Mouse (Mus musculus) adrenal gland, postnatal 10 days (tissue): ENCODE data around the gene Fn3k. TPM values are rescaled to one million over a fixed set of nuclear protein-coding genes. Genes with fewer than 3 reads are reported as not detected.

Experiments
- DNase-seq: peaks from one replicate; pipeline ENCODE4 v3.0.0; 2021; ENCODE audit warnings: mixed read lengths
- long read RNA-seq, 2 experiments: library from polyadenylated mRNA; stranded (forward); transcript quantifications; one replicate each; pipeline ENCODE4 v2.0.0; 2021
- total RNA-seq, 2 experiments: library from RNA; stranded (reverse); gene quantifications; 2 replicates each; pipeline ENCODE4 v1.2.3; 2021

The Fn3k gene
- 10 to 100 TPM in 1 of 2 experiments, 1 to 10 TPM in 1; 7.8 to 12.3 TPM for total RNA-seq
- long read RNA-seq, experiment 1, partial matches to known transcripts = 0 of 5 reads
- long read RNA-seq, experiment 1, other reads (novel, unspliced or antisense) = 1 of 5 reads
- long read RNA-seq, experiment 2, transcript Fn3k-201 (6 exons, 1,047 nt) = major isoform, 6 of 7 reads
- long read RNA-seq, experiment 2, partial matches to known transcripts = 1 of 7 reads
- long read RNA-seq, experiment 2, other reads (novel, unspliced or antisense) = 0 of 7 reads

- peak; percentile 94 for DNase-seq
Observed at GRCm38 (mm10) chr11:121434156-121435155, at the start of gene Fn3k. Gene Fn3k (plus strand): TSS chr11:121434913.

DNA sequence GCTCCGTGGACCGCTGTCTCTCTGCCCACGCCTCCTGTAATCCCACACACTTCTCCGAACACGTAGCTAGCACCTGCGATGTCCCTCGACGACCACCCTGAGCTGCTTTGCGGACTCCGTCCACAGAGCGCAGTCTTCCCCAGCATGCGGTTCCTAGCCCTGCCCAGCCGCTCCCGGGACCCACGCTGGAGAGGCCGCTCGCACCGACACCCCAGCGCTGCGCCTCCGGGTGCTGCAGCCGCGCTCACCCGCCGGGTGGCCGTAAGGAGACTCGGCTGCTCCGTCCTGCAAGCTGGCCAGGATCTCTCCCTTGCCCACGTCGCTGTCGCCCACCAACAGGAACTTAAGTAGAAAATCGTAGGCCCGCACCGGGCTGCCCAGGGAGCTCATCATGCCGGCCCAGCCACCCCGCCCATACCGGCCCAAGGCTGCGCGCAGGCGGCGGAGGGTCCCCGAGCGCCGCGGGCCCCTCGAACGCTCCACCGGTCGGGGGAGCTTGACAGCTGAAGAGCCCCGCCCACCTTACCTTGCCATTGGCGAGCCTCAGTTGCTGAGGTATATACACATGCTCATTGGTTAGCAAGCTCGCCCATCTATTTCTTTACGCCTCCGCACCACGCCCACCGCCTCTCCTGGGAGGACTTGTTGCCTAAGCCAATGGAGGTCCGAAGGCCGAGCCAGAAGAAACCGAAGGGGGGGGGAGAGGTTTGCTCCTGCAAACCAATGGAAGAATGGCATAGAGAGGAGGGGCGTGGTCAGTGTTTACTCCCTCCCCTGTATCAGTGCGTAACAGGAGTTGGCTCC, 46.8 kb upstream of the Fn3k start, which contains the start of gene Rab40b:
TSS of gene Rab40b (minus strand) at position 502 of the 804 bp plus-strand sequence.
- peak; percentile 95 for DNase-seq

DNA sequence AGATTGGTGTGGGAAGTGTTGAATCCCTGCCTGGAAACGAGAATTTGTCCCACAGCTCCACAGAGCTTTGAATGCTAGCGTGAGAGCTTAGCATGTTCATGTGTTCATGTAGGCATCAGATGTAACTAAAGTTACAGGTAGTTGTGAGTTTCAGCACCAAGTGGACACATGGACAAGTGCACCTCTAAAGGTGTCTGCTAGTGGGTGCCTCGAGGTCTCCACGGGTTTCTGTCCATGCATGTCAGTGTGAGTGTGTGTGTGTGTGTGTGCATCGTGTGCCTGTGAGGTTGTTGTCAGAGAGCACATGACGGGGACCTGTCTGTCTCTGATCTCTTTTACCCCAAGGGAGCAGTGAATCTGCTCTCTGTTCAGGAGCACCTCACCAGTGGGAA, 46.2 kb upstream of the Fn3k start:
- DNase-seq = no peak

GRCm38 (mm10) chr11:121390793-121391192, 43.9 kb upstream of the Fn3k start:
- no peak for DNase-seq

- DNase-seq = no peak
Observed at GRCm38 (mm10) chr11:121392405-121392804, 42.3 kb upstream of the Fn3k start.

GRCm38 (mm10) chr11:121407366-121408155, 27.2 kb upstream of the Fn3k start:
- DNase-seq = no peak

DNA sequence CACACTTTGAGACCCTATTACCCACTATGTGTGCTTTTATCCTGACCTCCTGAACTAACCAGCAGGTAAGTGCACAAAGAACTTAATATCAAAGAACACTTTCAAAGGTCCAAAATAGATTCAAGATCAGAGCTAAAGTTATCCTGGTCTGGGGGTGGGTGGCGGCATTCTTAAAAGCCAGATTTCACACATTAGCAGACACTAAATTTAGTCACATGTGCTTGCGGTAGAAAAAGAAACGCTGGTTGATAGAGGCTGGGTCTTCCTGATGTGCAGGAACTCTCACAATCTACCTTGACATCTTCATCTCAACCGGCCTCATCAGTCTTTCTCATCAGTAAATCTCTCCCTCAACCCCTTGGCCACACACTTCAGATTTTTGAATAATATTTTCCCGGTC, 20.0 kb upstream of the Fn3k start:
- DNase-seq = no peak

DNA sequence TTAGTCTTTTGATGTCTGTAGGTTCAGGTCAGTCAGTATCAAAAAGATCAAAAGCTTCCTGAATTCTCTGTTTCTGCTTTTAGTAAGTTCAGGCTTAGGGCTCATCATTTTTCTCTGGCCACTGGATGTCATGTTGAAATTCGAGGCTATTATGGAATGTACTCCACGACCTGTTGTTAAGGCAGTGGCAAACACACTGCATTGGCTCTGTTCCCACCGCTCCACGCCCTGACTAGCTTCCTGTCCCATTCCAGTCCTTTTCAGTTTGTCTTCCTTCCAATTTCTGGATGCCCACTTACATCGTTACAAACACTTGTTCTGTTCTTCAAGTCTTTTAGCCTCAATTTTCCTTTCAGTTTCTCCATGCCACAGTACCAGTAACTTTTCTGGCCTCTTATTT, 19.4 kb upstream of the Fn3k start:
- DNase-seq = no peak

DNA sequence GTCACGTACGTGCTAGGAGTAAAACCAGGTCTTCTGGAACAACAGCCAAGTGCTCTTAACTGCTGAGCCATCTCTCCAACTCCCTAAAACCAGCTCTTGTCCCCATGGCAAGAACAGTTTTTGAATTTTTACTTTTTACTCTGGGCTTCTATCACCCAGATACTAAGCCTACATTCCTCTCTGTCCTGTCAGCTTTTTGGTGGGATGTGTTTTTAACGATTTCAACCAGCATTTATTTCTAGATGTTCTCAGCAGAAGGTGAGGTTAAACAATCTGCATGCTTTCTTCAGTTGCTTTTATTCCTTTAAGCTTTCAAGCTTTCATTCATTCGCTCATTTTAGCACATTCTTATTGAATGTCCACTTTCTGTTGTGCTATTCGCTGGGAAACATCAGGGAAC, 16.7 kb upstream of the Fn3k start:
- DNase-seq = no peak

GRCm38 (mm10) chr11:121418932-121419331, 15.8 kb upstream of the Fn3k start:
- no peak for DNase-seq

DNA sequence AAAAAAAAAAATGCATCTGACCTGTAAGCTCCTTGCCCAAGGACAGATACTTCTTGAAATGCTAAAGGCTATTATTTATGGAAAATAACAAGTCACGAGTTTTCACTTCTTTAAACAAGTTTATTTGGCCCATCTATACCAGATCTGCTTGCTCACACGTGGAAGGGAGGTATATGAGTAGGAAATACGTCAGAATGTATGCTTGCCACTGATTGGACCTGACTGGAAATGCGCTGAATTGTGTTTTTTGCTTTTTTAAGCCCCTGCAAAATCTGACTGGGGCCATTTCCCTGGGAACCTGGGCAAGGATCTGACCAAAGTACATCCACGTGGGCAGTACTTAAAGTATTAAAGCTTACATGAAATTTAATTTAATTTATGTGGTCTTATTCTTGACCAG, 14.3 kb upstream of the Fn3k start:
- no peak for DNase-seq

DNA sequence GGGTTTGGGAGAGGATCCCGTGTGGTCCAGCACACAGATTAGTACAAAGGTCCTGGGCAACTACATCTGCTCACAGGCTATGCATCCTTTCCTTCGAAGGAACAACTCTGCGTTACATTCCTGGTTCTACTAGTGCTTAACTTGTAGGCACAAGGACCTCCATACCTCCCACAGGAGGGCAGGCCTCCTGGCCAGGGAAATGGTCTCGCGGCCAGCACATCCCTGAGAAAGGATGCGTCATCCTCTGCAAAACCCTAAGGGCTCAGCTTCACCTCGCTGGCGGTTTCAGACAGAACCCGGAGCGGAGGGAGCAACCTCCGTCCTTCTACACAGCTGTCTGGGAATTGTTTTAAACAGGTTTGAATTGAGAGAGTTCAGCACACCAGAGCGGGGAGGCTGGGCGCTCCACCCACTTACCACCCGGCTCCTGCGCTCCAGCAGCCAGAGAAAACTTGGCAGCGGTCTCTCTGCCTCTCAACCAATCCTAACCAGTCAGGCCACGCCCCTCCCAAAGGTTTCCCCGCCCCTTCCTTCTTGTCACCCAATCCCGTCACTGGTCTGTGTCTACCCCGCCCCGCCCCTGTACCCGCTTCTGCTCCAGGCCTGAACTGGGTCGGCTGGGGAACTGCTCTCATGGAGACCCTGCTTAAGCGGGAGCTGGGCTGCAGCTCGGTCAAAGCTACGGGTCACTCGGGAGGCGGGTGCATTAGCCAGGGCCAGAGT, 13.7 kb upstream of the Fn3k start, which contains the start of gene Fn3krp:
TSS of gene Fn3krp (plus strand) at position 572 of the 723 bp plus-strand sequence.
- DNase-seq = peak; percentile 99

- peak; percentile 47 for DNase-seq
Observed at GRCm38 (mm10) chr11:121421553-121422173, 13.1 kb upstream of the Fn3k start.

GRCm38 (mm10) chr11:121433397-121433796, 1.3 kb upstream of the Fn3k start:
- DNase-seq = no peak

DNA sequence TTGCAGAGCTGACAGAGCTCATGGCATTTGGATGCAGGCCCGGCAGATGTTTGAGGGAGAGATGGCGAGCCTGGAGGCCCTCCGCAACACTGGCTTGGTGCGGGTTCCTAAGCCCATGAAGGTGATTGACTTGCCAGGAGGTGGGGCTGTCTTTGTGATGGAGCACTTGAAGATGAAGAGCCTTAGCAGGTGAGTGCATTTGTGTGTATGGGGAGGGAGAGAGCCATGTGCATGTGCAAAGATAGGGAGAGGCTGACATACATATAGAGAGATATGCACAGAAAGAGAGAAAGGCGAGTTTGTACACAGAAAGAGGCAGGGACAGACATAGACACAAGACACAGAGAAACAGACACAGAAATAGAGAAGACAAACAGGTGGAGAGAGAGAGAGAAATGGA, 2.5 kb downstream of the Fn3k start:
- no peak for DNase-seq

- DNase-seq = no peak
Observed at GRCm38 (mm10) chr11:121439686-121440292, 5.1 kb downstream of the Fn3k start.

DNA sequence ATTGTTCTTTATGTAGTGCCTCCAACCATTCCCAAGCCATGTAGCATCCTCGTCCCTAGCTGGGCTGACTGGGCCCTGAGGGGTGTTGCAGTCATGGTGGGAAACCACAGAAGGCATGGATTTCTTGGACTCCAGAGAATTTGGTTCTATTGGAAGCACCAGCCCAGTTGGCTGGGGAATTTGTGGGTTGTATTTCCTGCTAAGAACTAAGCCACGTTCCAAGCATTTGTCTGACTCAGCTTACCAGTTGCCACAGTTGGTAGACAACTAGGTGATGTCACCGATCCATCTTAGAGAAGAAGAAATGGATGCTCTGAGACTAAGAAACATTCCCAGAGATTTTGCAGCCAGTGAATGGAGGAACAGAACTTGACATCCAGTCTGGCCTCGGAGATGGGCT, 6.9 kb downstream of the Fn3k start:
- DNase-seq = no peak

DNA sequence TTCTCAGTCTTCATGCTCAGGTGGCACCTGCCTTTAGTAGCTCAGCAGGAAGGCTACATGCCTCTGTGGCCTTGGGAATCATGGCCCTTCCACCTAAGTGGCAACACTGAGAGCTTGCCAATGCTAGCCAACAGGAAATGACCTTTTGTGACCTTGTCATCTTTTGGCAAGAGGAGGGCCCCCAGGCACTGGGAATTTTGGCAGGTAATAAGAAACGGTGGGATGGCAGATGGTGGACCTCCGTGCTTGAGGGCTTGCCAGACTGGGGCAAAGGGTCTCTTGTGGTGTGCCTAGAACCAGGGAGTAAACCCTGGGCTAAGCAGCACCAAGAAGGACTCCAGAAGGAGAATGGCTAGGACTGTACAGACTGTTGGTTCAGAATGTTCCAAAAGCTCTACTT, 7.4 kb downstream of the Fn3k start:
- DNase-seq = no peak

GRCm38 (mm10) chr11:121451216-121451726, 16.6 kb downstream of the Fn3k start:
- no peak for DNase-seq
